Mouse (Mus musculus) heart, adult 2 months (tissue): Measurements from ENCODE around the gene Ccdc57.

Experiments
- CTCF ChIP-seq: fragments of 200-600 bp; IDR thresholded peaks from 2 replicates; pipeline ENCODE4 v1.8.1; 2022; ENCODE audit warnings: antibody characterized with exemption, mild to moderate bottlenecking, moderate library complexity
- EP300 ChIP-seq: fragments of 200-500 bp; IDR thresholded peaks from 2 replicates; pipeline ENCODE4 v1.6.1; 2011; ENCODE audit warnings: low read depth, low read length, control low read depth; ENCODE audit not compliant: insufficient read depth
- POLR2A ChIP-seq: fragments of 200-500 bp; IDR thresholded peaks from 2 replicates; pipeline ENCODE4 v1.6.1; 2011; ENCODE audit warnings: mild to moderate bottlenecking, low read depth, low read length, control low read depth; ENCODE audit not compliant: insufficient read depth

- no peak for TF ChIP-seq POLR2A
- TF ChIP-seq CTCF: no peak
- TF ChIP-seq EP300: no peak
Measured at GRCm38 (mm10) chr11:120821076-120821922, 111.4 kb downstream of the Ccdc57 start.
